Mouse (Mus musculus) left cerebral cortex, adult 8-10 months (tissue): Measurements from ENCODE around the gene Fbp2. TPM values are rescaled to one million over a fixed set of nuclear protein-coding genes. Genes with fewer than 3 reads are reported as not detected.
"Not testable (repeated sequence)": the region's sequence is repeated elsewhere in the genome, so short reads cannot be mapped to it uniquely, and the experiment has no call there.

Experiments used
- DNase-seq, 2 experiments: peaks; one replicate each; pipeline ENCODE4 v3.0.0; 2022; ENCODE audit warnings: low spot score in 2 of 2
- total RNA-seq, 4 experiments: library from RNA; stranded (reverse); gene quantifications; 2 replicates each; pipeline ENCODE4 v1.2.4; 2022

Gene Fbp2
- total RNA-seq, 4 experiments from 2014 or later = not detected

GRCm38 (mm10) chr13:62865651-62866315 lies 7.6 kb upstream of the Fbp2 start:
- DNase-seq = no peak

GRCm38 (mm10) chr13:62863771-62864170 lies 5.5 kb upstream of the Fbp2 start:
- DNase-seq = no peak

- DNase-seq = no peak
These were observed 4.7 kb upstream of the Fbp2 start for GRCm38 (mm10) chr13:62862875-62863274.

GRCm38 (mm10) chr13:62860068-62860467 lies 1.8 kb upstream of the Fbp2 start:
- no peak for DNase-seq

GRCm38 (mm10) chr13:62859251-62859650 lies 1.0 kb upstream of the Fbp2 start:
- DNase-seq = not testable (repeated sequence)

GRCm38 (mm10) chr13:62856850-62857249 lies 1.4 kb downstream of the Fbp2 start:
- DNase-seq = no peak

GRCm38 (mm10) chr13:62856305-62856675 lies 1.9 kb downstream of the Fbp2 start:
- DNase-seq = peak; percentile 55 to 60

GRCm38 (mm10) chr13:62855396-62856304 lies 2.6 kb downstream of the Fbp2 start:
- DNase-seq = no peak

- DNase-seq = peak in 1 of 2 experiments; percentile 68
These were observed 3.6 kb downstream of the Fbp2 start for GRCm38 (mm10) chr13:62854666-62855065.

- no peak for DNase-seq
These were observed 24.9 kb downstream of the Fbp2 start for GRCm38 (mm10) chr13:62833341-62833740.

- DNase-seq = no peak
These were observed 26.0 kb downstream of the Fbp2 start for GRCm38 (mm10) chr13:62832239-62832638.

- DNase-seq = not testable (repeated sequence)
These were observed 42.5 kb downstream of the Fbp2 start for GRCm38 (mm10) chr13:62815705-62816104.

GRCm38 (mm10) chr13:62812713-62813112 lies 45.5 kb downstream of the Fbp2 start:
- DNase-seq = no peak

GRCm38 (mm10) chr13:62807981-62808380 lies 50.2 kb downstream of the Fbp2 start:
- not testable (repeated sequence) for DNase-seq

Other genes with a start within 250 kb of the Fbp2 start
- 1 to 10 TPM; 2.5 to 5.2 (median 4.2) TPM for gene 6720489N17Rik, start 234.2 kb downstream of the Fbp2 start, total RNA-seq
- gene Platr25, start 97.7 kb downstream of the Fbp2 start, total RNA-seq = 10 to 100 TPM; 13.5 to 14.9 (median 14.1) TPM
- gene Gm5141, start 72.6 kb downstream of the Fbp2 start, total RNA-seq = 10 to 100 TPM in 1 of 4 experiments, 1 to 10 TPM in 3; 3.8 to 11.9 (median 6.3) TPM
- 1 to 10 TPM in 1 of 4 experiments, under 1 TPM in 1, not detected in 2; 0.33 to 1.4 TPM for gene Fbp1, start 29.9 kb upstream of the Fbp2 start, total RNA-seq
- 100 to 1,000 TPM in 3 of 4 experiments, 10 to 100 TPM in 1; 98.0 to 105 (median 103) TPM for gene 2010111I01Rik, start 106.5 kb upstream of the Fbp2 start, total RNA-seq